In the genomic region with DNA sequence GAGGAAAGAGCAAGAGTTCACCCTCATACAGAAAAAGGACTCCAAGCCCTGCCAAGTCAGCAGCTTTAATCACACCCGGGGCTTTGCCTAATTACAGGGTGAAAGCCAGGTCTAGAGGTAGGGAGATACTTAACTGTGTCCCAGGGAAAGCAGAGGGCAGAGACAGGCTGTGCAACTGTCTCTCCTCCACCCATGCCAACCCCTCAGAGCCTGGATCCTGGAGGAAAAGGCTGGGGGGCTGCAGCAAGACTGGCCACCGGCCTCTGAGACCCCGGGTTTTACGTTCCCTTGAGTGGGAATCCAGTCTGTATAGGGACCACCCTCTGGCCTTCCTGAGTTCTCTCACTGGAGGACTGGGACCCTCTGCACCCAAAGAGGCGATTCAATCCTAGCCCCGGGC, we compare ENCODE assay signal across 8 mouse cellular contexts. TPM values are rescaled to one million over a fixed set of nuclear protein-coding genes. Genes with fewer than 3 reads are reported as not detected.
DNase-seq lines count a peak whose midpoint lies in the region; ATAC-seq and TF ChIP-seq lines count a peak whose summit lies in the region.
"Had no signal": no experiment of that assay in that cellular context is flagged by ENCODE, and none has a peak within 500 bp of the region (broad histone marks: within the 10 kb centered on the region; RNA-seq: fewer than 3 reads in every experiment).

No protein-coding gene starts in this region.

- H3K27me3 ChIP-seq in lung, embryonic 15.5 days, result peaks cover 60% of the 10 kb centered on the region
- H3K27me3 ChIP-seq in lung, postnatal 0 days (replicated peaks; ENCODE audit: insufficient read depth, low read length), result peaks cover 44% of the 10 kb centered on the region; the same call in 1 of the 2 replicates
- peaks cover 46% of the 10 kb centered on the region for H3K27me3 ChIP-seq in forebrain, embryonic 12.5 days
- H3K27me3 ChIP-seq in limb, embryonic 14.5 days (ENCODE audit: control insufficient read depth, insufficient read depth, low read length), result no peaks in the 10 kb centered on the region
- no peaks in the 10 kb centered on the region for H3K27me3 ChIP-seq in stomach, postnatal 0 days (ENCODE audit: control insufficient read depth, insufficient read depth, low read length)

- no peak for TF ChIP-seq POLR2A in limb, embryonic 14.5 days (IDR thresholded peaks at IDR 0.05; ENCODE audit: borderline replicate concordance, extremely low read depth, insufficient read depth, insufficient read length)

- no peaks in the 10 kb centered on the region for H3K36me3 ChIP-seq in lung, embryonic 15.5 days
- no peaks in the 10 kb centered on the region for H3K36me3 ChIP-seq in lung, postnatal 0 days (ENCODE audit: insufficient read depth, low read length)
- no peaks in the 10 kb centered on the region for H3K36me3 ChIP-seq in forebrain, embryonic 12.5 days (replicated peaks)
- no peaks in the 10 kb centered on the region for H3K36me3 ChIP-seq in limb, embryonic 14.5 days (ENCODE audit: control insufficient read depth, insufficient read depth, low read length)
- H3K36me3 ChIP-seq in stomach, postnatal 0 days (ENCODE audit: control insufficient read depth, insufficient read depth, low read length), result no peaks in the 10 kb centered on the region

- no peak for DNase-seq in lung, postnatal 0 days (ENCODE audit: low spot score)
- DNase-seq in limb, embryonic 14.5 days (ENCODE audit: low spot score), result no peak
- DNase-seq in stomach, postnatal 0 days (ENCODE audit: low spot score), result no peak
- no peak for DNase-seq in thymus, postnatal 14 days
- no peak for DNase-seq in cerebellum, postnatal 36 days

- H3K4me1 ChIP-seq in lung, embryonic 15.5 days, result peaks cover 68% of the 10 kb centered on the region
- H3K4me1 ChIP-seq in lung, postnatal 0 days (ENCODE audit: insufficient read depth, low read depth, low read length), result 0 out of 2 replicates have a peak, but pooled peaks cover 4% of the 10 kb centered on the region
- peaks cover 76% of the 10 kb centered on the region for H3K4me1 ChIP-seq in forebrain, embryonic 12.5 days
- H3K4me1 ChIP-seq in limb, embryonic 14.5 days (ENCODE audit: control insufficient read depth, insufficient read depth, low read length), result peaks cover 33% of the 10 kb centered on the region
- peaks cover 10% of the 10 kb centered on the region; the same call in 1 of the 2 replicates for H3K4me1 ChIP-seq in stomach, postnatal 0 days (replicated peaks; ENCODE audit: control insufficient read depth, insufficient read depth)

- no peak overlapping the region for H3K27ac ChIP-seq in lung, embryonic 15.5 days
- no peak overlapping the region for H3K27ac ChIP-seq in lung, postnatal 0 days (ENCODE audit: low read length)
- peak overlapping the region; percentile 98 for H3K27ac ChIP-seq in forebrain, embryonic 12.5 days
- H3K27ac ChIP-seq in limb, embryonic 14.5 days (replicated peaks; ENCODE audit: low read depth, low read length), result peak overlapping the region; percentile 67
- no peak overlapping the region for H3K27ac ChIP-seq in stomach, postnatal 0 days (replicated peaks)
- H3K27ac ChIP-seq: macrophage had no signal

- H3K4me3 ChIP-seq in lung, embryonic 15.5 days, result peak overlapping the region; percentile 10; the same call in 1 of the 2 replicates
- no peak overlapping the region for H3K4me3 ChIP-seq in lung, postnatal 0 days (ENCODE audit: low read depth, low read length)
- peak overlapping the region; percentile 52 for H3K4me3 ChIP-seq in forebrain, embryonic 12.5 days (replicated peaks)
- H3K4me3 ChIP-seq in limb, embryonic 14.5 days (replicated peaks; ENCODE audit: low read length), result peak overlapping the region; percentile 53
- no peak overlapping the region for H3K4me3 ChIP-seq in stomach, postnatal 0 days (ENCODE audit: low read depth, low read length)

- 16% methylated on average over 6 of the region's 6 CpGs for WGBS in lung, embryonic 15.5 days
- WGBS in lung, postnatal 0 days, result 22% methylated on average over 6 of the region's 6 CpGs
- 0% methylated on average over 6 of the region's 6 CpGs for WGBS in forebrain, embryonic 12.5 days
- 6% methylated on average over 6 of the region's 6 CpGs for WGBS in limb, embryonic 14.5 days
- WGBS in stomach, postnatal 0 days, result 26% methylated on average over 6 of the region's 6 CpGs

- no peak for TF ChIP-seq CTCF in lung, postnatal 0 days (IDR thresholded peaks at IDR 0.05)
- no peak for TF ChIP-seq CTCF in stomach, postnatal 0 days (IDR thresholded peaks at IDR 0.05; ENCODE audit: low read depth)

- no peaks in the 10 kb centered on the region for H3K9me3 ChIP-seq in lung, embryonic 15.5 days
- H3K9me3 ChIP-seq in lung, postnatal 0 days (ENCODE audit: low read length), result no peaks in the 10 kb centered on the region
- no peaks in the 10 kb centered on the region for H3K9me3 ChIP-seq in forebrain, embryonic 12.5 days
- H3K9me3 ChIP-seq in limb, embryonic 14.5 days (ENCODE audit: control insufficient read depth, low read length), result no peaks in the 10 kb centered on the region
- no peaks in the 10 kb centered on the region for H3K9me3 ChIP-seq in stomach, postnatal 0 days (ENCODE audit: control insufficient read depth, low read length)

- no peak for ATAC-seq in lung, embryonic 15.5 days (ENCODE audit: borderline replicate concordance, extremely low read depth, low FRiP score, low TSS enrichment)
- ATAC-seq in lung, postnatal 0 days, result no peak
- ATAC-seq in forebrain, embryonic 12.5 days (ENCODE audit: low FRiP score), result peak; percentile 7; the same call in 1 of the 2 replicates
- ATAC-seq in limb, embryonic 14.5 days (ENCODE audit: low FRiP score, low read depth), result no peak
- no peak for ATAC-seq in stomach, postnatal 0 days (ENCODE audit: low FRiP score, low TSS enrichment)

- TF ChIP-seq EP300 in lung, postnatal 0 days (IDR thresholded peaks at IDR 0.05), result no peak
- no peak for TF ChIP-seq EP300 in stomach, postnatal 0 days (optimal IDR thresholded peaks at IDR 0.05)

- peak overlapping the region; percentile 84 for H3K4me2 ChIP-seq in lung, embryonic 15.5 days
- H3K4me2 ChIP-seq in lung, postnatal 0 days (replicated peaks; ENCODE audit: low read depth, low read length), result no peak overlapping the region
- H3K4me2 ChIP-seq in forebrain, embryonic 12.5 days, result peak overlapping the region; percentile 83
- H3K4me2 ChIP-seq in limb, embryonic 14.5 days (replicated peaks; ENCODE audit: low read depth, low read length, severe bottlenecking), result peak overlapping the region; percentile 92
- H3K4me2 ChIP-seq in stomach, postnatal 0 days (replicated peaks; ENCODE audit: low read depth), result peak overlapping the region; percentile 23; the same call in 1 of the 2 replicates

- H3K9ac ChIP-seq in lung, embryonic 15.5 days, result no peak overlapping the region
- no peak overlapping the region for H3K9ac ChIP-seq in lung, postnatal 0 days (replicated peaks; ENCODE audit: low read depth)
- peak overlapping the region; percentile 79 for H3K9ac ChIP-seq in forebrain, embryonic 12.5 days
- H3K9ac ChIP-seq in limb, embryonic 14.5 days (ENCODE audit: low read depth, low read length, severe bottlenecking), result peak overlapping the region; percentile 53
- no peak overlapping the region for H3K9ac ChIP-seq in stomach, postnatal 0 days (ENCODE audit: low read length)

RNA-seq across cellular contexts. Expression of a gene that starts 4.9 kb away (rescaled TPM):
- polyA plus RNA-seq in lung, embryonic 15.5 days (2015; fragmentation: Nextera tagmentation; extraction: Ambion mirVana), result 7.5 and 8.6 TPM in 2 replicates
- polyA plus RNA-seq in lung, postnatal 0 days (2015; fragmentation: Nextera tagmentation; extraction: Ambion mirVana), result 1.9 and 2.7 TPM in 2 replicates
- polyA plus RNA-seq in forebrain, embryonic 12.5 days (2016; fragmentation: Nextera tagmentation; extraction: Ambion mirVana), result 10.8 and 11.4 TPM in 2 replicates
- 31.5 and 45.6 TPM in 2 replicates for polyA plus RNA-seq in limb, embryonic 14.5 days (2012; rRNA removed)
- polyA plus RNA-seq in limb, embryonic 14.5 days (2014; fragmentation: Nextera tagmentation; extraction: Ambion mirVana), result 23.0 and 25.4 TPM in 2 replicates
- polyA plus RNA-seq in stomach, postnatal 0 days (2015; fragmentation: Nextera tagmentation; extraction: Ambion mirVana), result 1.8 and 2.0 TPM in 2 replicates
- polyA plus RNA-seq: macrophage had no signal

Comparison
In these comparisons a context has a peak if more than half of its experiments do, and no peak if none do; other contexts are left out.
1. H3K4me3 ChIP-seq: peak in lung, embryonic 15.5 days (single experiment), forebrain, embryonic 12.5 days (single experiment) and limb, embryonic 14.5 days (single experiment); none in lung, postnatal 0 days (single experiment) and stomach, postnatal 0 days (single experiment).
2. H3K27ac ChIP-seq: peak in forebrain, embryonic 12.5 days (single experiment) and limb, embryonic 14.5 days (single experiment); none in lung, embryonic 15.5 days (single experiment), lung, postnatal 0 days (single experiment) and stomach, postnatal 0 days (single experiment).
3. H3K9ac ChIP-seq: peak in forebrain, embryonic 12.5 days (single experiment) and limb, embryonic 14.5 days (single experiment); none in lung, embryonic 15.5 days (single experiment), lung, postnatal 0 days (single experiment) and stomach, postnatal 0 days (single experiment).